Mouse (Mus musculus): ENCODE data around the gene Serbp1.

DNA sequence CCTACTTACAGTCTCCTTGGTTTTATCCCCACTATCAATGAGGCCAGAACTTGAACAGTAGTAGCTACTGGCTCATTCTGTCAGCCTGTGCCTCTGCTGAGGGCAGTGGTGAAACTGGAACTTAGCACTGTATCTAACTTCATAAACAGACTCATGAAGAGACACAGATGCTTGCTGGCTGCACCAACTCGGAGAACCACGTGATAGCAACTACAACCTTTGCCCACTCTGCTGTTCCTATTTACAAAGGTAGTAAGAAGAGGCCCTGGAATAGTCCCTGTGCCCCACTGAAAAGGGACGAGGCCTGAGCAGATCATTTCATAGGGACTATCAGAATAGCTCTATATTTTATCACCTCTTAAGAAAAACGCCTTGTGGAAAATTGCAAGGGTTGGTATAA, 62.3 kb downstream of the Serbp1 start:
- TF ChIP-seq CTCF (IDR thresholded peaks at IDR 0.05; ENCODE audit: extremely low read depth, insufficient read depth, low read length) (no peak), POLR2A (IDR thresholded peaks at IDR 0.05; ENCODE audit: extremely low read depth, insufficient read depth, low read length) (no peak)

Measured in cortical plate, adult 2 months (tissue).